Mouse (Mus musculus): ENCODE data around the gene Gpr4. TPM values are rescaled to one million over a fixed set of nuclear protein-coding genes. Genes with fewer than 3 reads are reported as not detected.
A peak's percentile ranks its signal among the peaks of the same experiment; 100 is the strongest.

Gpr4 gene
- polyA plus RNA-seq, 1 experiment from 2014 or later = 4.0 TPM

- Histone ChIP-seq H3K36me3 (ENCODE audit: insufficient read depth, low read length) (peaks cover 1% of the 10 kb centered on the region; the same call in 1 of the 2 replicates), H3K27me3 (ENCODE audit: insufficient read depth, low read length) (peaks cover 46% of the 10 kb centered on the region), H3K4me3 (ENCODE audit: low read length) (peak overlapping the region; percentile 69), H3K4me1 (ENCODE audit: insufficient read depth, low read length) (peaks cover 46% of the 10 kb centered on the region), H3K27ac (ENCODE audit: low read length) (peak overlapping the region; percentile 57), H3K9me3 (ENCODE audit: low read length) (peaks cover 6% of the 10 kb centered on the region), H3K4me2 (replicated peaks; ENCODE audit: low read depth, low read length) (peak overlapping the region; percentile 83), H3K9ac (replicated peaks; ENCODE audit: low read length) (peak overlapping the region; percentile 83)
- ATAC-seq (ENCODE audit: low FRiP score, low TSS enrichment) = peak; percentile 50
- WGBS = 2% methylated on average over 26 of the region's 27 CpGs
Observed at GRCm38 (mm10) chr7:19180862-19181429, 31.4 kb upstream of the Gpr4 start.

- H3K4me1 ChIP-seq (ENCODE audit: insufficient read depth, low read length) = peaks cover 27% of the 10 kb centered on the region
- no peak overlapping the region for H3K4me3 ChIP-seq (ENCODE audit: low read length)
- no peak overlapping the region for H3K4me2 ChIP-seq (replicated peaks; ENCODE audit: low read depth, low read length)
- 77% methylated on average over 2 of the region's 2 CpGs for WGBS
- peaks cover 21% of the 10 kb centered on the region for H3K36me3 ChIP-seq (ENCODE audit: insufficient read depth, low read length)
- H3K27me3 ChIP-seq (ENCODE audit: insufficient read depth, low read length) = peaks cover 13% of the 10 kb centered on the region
- ATAC-seq (ENCODE audit: low FRiP score, low TSS enrichment) = no peak
- H3K9me3 ChIP-seq (ENCODE audit: low read length) = no peaks in the 10 kb centered on the region
- H3K9ac ChIP-seq (replicated peaks; ENCODE audit: low read length) = no peak overlapping the region
- peak overlapping the region; percentile 70 for H3K27ac ChIP-seq (ENCODE audit: low read length)
Observed at GRCm38 (mm10) chr7:19184250-19184649, 28.1 kb upstream of the Gpr4 start.

- H3K27me3 ChIP-seq (ENCODE audit: insufficient read depth, low read length) = peaks cover 8% of the 10 kb centered on the region
- H3K27ac ChIP-seq (ENCODE audit: low read length) = peak overlapping the region; percentile 70
- H3K36me3 ChIP-seq (ENCODE audit: insufficient read depth, low read length) = peaks cover 21% of the 10 kb centered on the region
- ATAC-seq (ENCODE audit: low FRiP score, low TSS enrichment) = no peak
- peaks cover 23% of the 10 kb centered on the region for H3K4me1 ChIP-seq (ENCODE audit: insufficient read depth, low read length)
- H3K4me2 ChIP-seq (replicated peaks; ENCODE audit: low read depth, low read length) = no peak overlapping the region
- H3K9me3 ChIP-seq (ENCODE audit: low read length) = no peaks in the 10 kb centered on the region
- 55% methylated on average over 6 of the region's 6 CpGs for WGBS
- no peak overlapping the region for H3K4me3 ChIP-seq (ENCODE audit: low read length)
- H3K9ac ChIP-seq (replicated peaks; ENCODE audit: low read length) = 0 out of 2 replicates have a peak overlapping the region, but pooled peaks have one; percentile 18
Observed at GRCm38 (mm10) chr7:19184758-19185157, 27.6 kb upstream of the Gpr4 start.

GRCm38 (mm10) chr7:19194676-19195075 is 17.7 kb upstream of the Gpr4 start:
- Histone ChIP-seq H3K9me3 (ENCODE audit: low read length) (0 out of 2 replicates have a peak, but pooled peaks cover 4% of the 10 kb centered on the region), H3K27me3 (ENCODE audit: insufficient read depth, low read length) (no peaks in the 10 kb centered on the region), H3K27ac (ENCODE audit: low read length) (no peak overlapping the region), H3K36me3 (ENCODE audit: insufficient read depth, low read length) (peaks cover 59% of the 10 kb centered on the region), H3K4me2 (replicated peaks; ENCODE audit: low read depth, low read length) (no peak overlapping the region), H3K4me1 (ENCODE audit: insufficient read depth, low read length) (no peaks in the 10 kb centered on the region), H3K4me3 (ENCODE audit: low read length) (no peak overlapping the region), H3K9ac (replicated peaks; ENCODE audit: low read length) (no peak overlapping the region)
- 94% methylated on average over 4 of the region's 4 CpGs for WGBS
- no peak for ATAC-seq (ENCODE audit: low FRiP score, low TSS enrichment)

GRCm38 (mm10) chr7:19196676-19197075 is 15.7 kb upstream of the Gpr4 start:
- H3K36me3 ChIP-seq (ENCODE audit: insufficient read depth, low read length) = peaks cover 53% of the 10 kb centered on the region
- 63% methylated on average over 6 of the region's 6 CpGs for WGBS

DNA sequence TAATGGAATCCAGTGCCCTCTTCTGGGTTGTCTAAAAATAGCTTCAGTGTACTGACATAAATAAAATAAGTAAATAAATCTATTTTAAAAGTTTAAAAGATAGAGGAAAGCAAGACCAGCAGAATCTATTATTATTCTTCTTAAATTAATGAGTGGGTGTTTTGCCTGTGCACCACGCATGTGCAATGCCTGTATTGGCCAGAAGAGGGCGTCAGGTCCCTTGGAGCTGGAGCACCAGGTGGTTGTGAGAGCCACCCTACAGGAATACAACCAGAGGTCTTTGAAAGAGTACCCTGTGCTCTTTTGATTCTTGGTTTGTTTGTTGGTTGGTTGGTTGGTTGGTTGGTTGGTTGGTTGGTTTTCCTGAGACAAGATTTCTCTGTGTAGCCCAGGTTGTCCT is 14.4 kb upstream of the Gpr4 start:
- Histone ChIP-seq H3K4me3 (ENCODE audit: low read length) (no peak overlapping the region), H3K4me1 (ENCODE audit: insufficient read depth, low read length) (no peaks in the 10 kb centered on the region), H3K27ac (ENCODE audit: low read length) (no peak overlapping the region), H3K9me3 (ENCODE audit: low read length) (0 out of 2 replicates have a peak, but pooled peaks cover 4% of the 10 kb centered on the region), H3K27me3 (ENCODE audit: insufficient read depth, low read length) (no peaks in the 10 kb centered on the region), H3K36me3 (ENCODE audit: insufficient read depth, low read length) (peaks cover 46% of the 10 kb centered on the region), H3K4me2 (replicated peaks; ENCODE audit: low read depth, low read length) (no peak overlapping the region), H3K9ac (replicated peaks; ENCODE audit: low read length) (no peak overlapping the region)
- 35% methylated on average over 2 of the region's 2 CpGs for WGBS
- ATAC-seq (ENCODE audit: low FRiP score, low TSS enrichment) = no peak

More at GRCm38 (mm10) chr7:19196676-19197075, 15.7 kb upstream of the Gpr4 start:
- Histone ChIP-seq H3K9me3 (ENCODE audit: low read length) (0 out of 2 replicates have a peak, but pooled peaks cover 4% of the 10 kb centered on the region), H3K9ac (replicated peaks; ENCODE audit: low read length) (no peak overlapping the region), H3K4me1 (ENCODE audit: insufficient read depth, low read length) (no peaks in the 10 kb centered on the region), H3K4me2 (replicated peaks; ENCODE audit: low read depth, low read length) (no peak overlapping the region), H3K27ac (ENCODE audit: low read length) (no peak overlapping the region), H3K27me3 (ENCODE audit: insufficient read depth, low read length) (no peaks in the 10 kb centered on the region), H3K4me3 (ENCODE audit: low read length) (no peak overlapping the region)
- ATAC-seq (ENCODE audit: low FRiP score, low TSS enrichment) = no peak

GRCm38 (mm10) chr7:19201660-19202059 is 10.7 kb upstream of the Gpr4 start:
- no peak; the same call in 1 of the 2 replicates for ATAC-seq (ENCODE audit: low FRiP score, low TSS enrichment)
- Histone ChIP-seq H3K4me1 (ENCODE audit: insufficient read depth, low read length) (no peaks in the 10 kb centered on the region), H3K4me3 (ENCODE audit: low read length) (no peak overlapping the region), H3K9me3 (ENCODE audit: low read length) (no peaks in the 10 kb centered on the region), H3K4me2 (replicated peaks; ENCODE audit: low read depth, low read length) (no peak overlapping the region), H3K27me3 (ENCODE audit: insufficient read depth, low read length) (no peaks in the 10 kb centered on the region), H3K27ac (ENCODE audit: low read length) (no peak overlapping the region), H3K36me3 (ENCODE audit: insufficient read depth, low read length) (peaks cover 39% of the 10 kb centered on the region), H3K9ac (replicated peaks; ENCODE audit: low read length) (no peak overlapping the region)
- WGBS = 72% methylated on average over 14 of the region's 15 CpGs

DNA sequence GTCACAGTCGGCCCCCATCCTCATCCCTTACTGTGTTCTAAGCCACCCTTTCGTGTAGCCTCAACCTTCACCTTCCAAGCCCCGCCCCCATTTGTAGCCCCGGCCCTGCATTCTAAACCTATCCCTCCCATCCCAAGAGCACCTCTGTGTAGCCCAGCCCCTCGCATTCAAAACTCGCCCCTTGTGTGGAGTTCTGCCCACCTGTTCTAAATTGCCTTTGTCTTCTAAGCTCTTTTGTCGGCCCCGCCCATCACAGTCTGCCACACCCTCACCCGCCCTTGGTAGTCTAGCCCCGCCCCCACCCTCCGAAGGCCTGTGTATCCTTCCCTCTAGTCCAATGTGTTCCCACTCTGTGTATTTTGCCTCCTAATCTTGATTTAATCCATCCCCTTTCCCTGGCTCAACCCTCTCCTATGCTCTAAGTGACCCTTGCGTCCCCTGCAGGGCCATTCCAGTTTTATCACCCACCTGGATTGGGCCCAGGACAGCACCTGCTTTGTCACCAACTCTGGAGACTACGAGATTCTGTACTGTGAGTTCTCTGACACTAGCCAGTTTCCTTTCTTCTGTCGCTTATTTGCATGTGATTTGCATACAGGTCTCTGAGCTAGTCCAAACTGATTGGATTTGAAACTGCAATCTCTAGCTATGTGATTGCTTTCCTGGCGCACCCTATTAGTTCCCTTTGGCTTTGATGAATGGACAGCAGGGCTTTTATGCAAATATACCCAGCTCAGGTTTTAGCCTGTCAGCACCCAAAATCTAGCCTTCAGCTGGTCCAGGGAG is 10.1 kb upstream of the Gpr4 start:
- ATAC-seq (ENCODE audit: low FRiP score, low TSS enrichment) = no peak
- Histone ChIP-seq H3K36me3 (ENCODE audit: insufficient read depth, low read length) (peaks cover 33% of the 10 kb centered on the region), H3K9ac (replicated peaks; ENCODE audit: low read length) (no peak overlapping the region), H3K4me3 (ENCODE audit: low read length) (no peak overlapping the region), H3K4me2 (replicated peaks; ENCODE audit: low read depth, low read length) (no peak overlapping the region), H3K4me1 (ENCODE audit: insufficient read depth, low read length) (no peaks in the 10 kb centered on the region), H3K9me3 (ENCODE audit: low read length) (no peaks in the 10 kb centered on the region), H3K27me3 (ENCODE audit: insufficient read depth, low read length) (no peaks in the 10 kb centered on the region), H3K27ac (ENCODE audit: low read length) (no peak overlapping the region)
- 58% methylated on average over 15 of the region's 15 CpGs for WGBS

- H3K4me2 ChIP-seq (replicated peaks; ENCODE audit: low read depth, low read length) = no peak overlapping the region
- WGBS = 80% methylated on average over 13 of the region's 13 CpGs
- peaks cover 19% of the 10 kb centered on the region for H3K4me1 ChIP-seq (ENCODE audit: insufficient read depth, low read length)
- no peak for ATAC-seq (ENCODE audit: low FRiP score, low TSS enrichment)
- H3K27me3 ChIP-seq (ENCODE audit: insufficient read depth, low read length) = no peaks in the 10 kb centered on the region
- peaks cover 17% of the 10 kb centered on the region for H3K36me3 ChIP-seq (ENCODE audit: insufficient read depth, low read length)
- no peak overlapping the region for H3K9ac ChIP-seq (replicated peaks; ENCODE audit: low read length)
- H3K4me3 ChIP-seq (ENCODE audit: low read length) = no peak overlapping the region
- H3K9me3 ChIP-seq (ENCODE audit: low read length) = no peaks in the 10 kb centered on the region
- no peak overlapping the region for H3K27ac ChIP-seq (ENCODE audit: low read length)
Observed at GRCm38 (mm10) chr7:19208201-19208910, 4.0 kb upstream of the Gpr4 start.
